Mouse (Mus musculus) embryo, embryonic 11 days (tissue): Measurements from ENCODE around the gene Timp3.

Experiments
- DNase-seq: peaks from one replicate; pipeline ENCODE4 v3.0.0-alpha.2; 2015

Gene Timp3

GRCm38 (mm10) chr10:86298326-86298725, 1.8 kb upstream of the Timp3 start:
- no peak for DNase-seq

GRCm38 (mm10) chr10:86299795-86300194, 377 bp upstream of the Timp3 start:
- DNase-seq = no peak

- peak; percentile 37 for DNase-seq
Measured at GRCm38 (mm10) chr10:86301117-86301490, 932 bp downstream of the Timp3 start.

- no peak for DNase-seq
Measured at GRCm38 (mm10) chr10:86301593-86302317, 1.6 kb downstream of the Timp3 start.

- DNase-seq = no peak
Measured at GRCm38 (mm10) chr10:86302318-86302648, 2.1 kb downstream of the Timp3 start.

- peak; percentile 74 for DNase-seq
Measured at GRCm38 (mm10) chr10:86302761-86303494, 2.8 kb downstream of the Timp3 start.

GRCm38 (mm10) chr10:86303495-86303876, 3.3 kb downstream of the Timp3 start:
- no peak for DNase-seq

GRCm38 (mm10) chr10:86304583-86304982, 4.4 kb downstream of the Timp3 start:
- peak; percentile 34 for DNase-seq

- no peak for DNase-seq
Measured at GRCm38 (mm10) chr10:86307235-86307634, 7.1 kb downstream of the Timp3 start.

- no peak for DNase-seq
Measured at GRCm38 (mm10) chr10:86310527-86310926, 10.4 kb downstream of the Timp3 start.

- DNase-seq = no peak
Measured at GRCm38 (mm10) chr10:86312976-86313375, 12.8 kb downstream of the Timp3 start.

GRCm38 (mm10) chr10:86313448-86313847, 13.3 kb downstream of the Timp3 start:
- no peak for DNase-seq

- no peak for DNase-seq
Measured at GRCm38 (mm10) chr10:86315513-86315912, 15.3 kb downstream of the Timp3 start.

GRCm38 (mm10) chr10:86317633-86318032, 17.5 kb downstream of the Timp3 start:
- DNase-seq = no peak

GRCm38 (mm10) chr10:86318552-86319140, 18.5 kb downstream of the Timp3 start:
- no peak for DNase-seq

GRCm38 (mm10) chr10:86319526-86319925, 19.4 kb downstream of the Timp3 start:
- DNase-seq = no peak

- DNase-seq = no peak
Measured at GRCm38 (mm10) chr10:86320204-86320603, 20.0 kb downstream of the Timp3 start.

- no peak for DNase-seq
Measured at GRCm38 (mm10) chr10:86321194-86321593, 21.0 kb downstream of the Timp3 start.

- peak; percentile 47 for DNase-seq
Measured at GRCm38 (mm10) chr10:86322006-86322405, 21.8 kb downstream of the Timp3 start.

GRCm38 (mm10) chr10:86323275-86323994, 23.3 kb downstream of the Timp3 start:
- DNase-seq = no peak

- no peak for DNase-seq
Measured at GRCm38 (mm10) chr10:86325272-86325671, 25.1 kb downstream of the Timp3 start.

- DNase-seq = no peak
Measured at GRCm38 (mm10) chr10:86328143-86328542, 28.0 kb downstream of the Timp3 start.

GRCm38 (mm10) chr10:86328691-86329090, 28.5 kb downstream of the Timp3 start:
- DNase-seq = no peak
